Mouse (Mus musculus): ENCODE measurements around the gene Trim39. TPM values are rescaled to one million over a fixed set of nuclear protein-coding genes. Genes with fewer than 3 reads are reported as not detected.
"Not testable (repeated sequence)": the region's sequence is repeated elsewhere in the genome, so short reads cannot be mapped to it uniquely, and the experiment has no call there.

Gene Trim39
- polyA plus RNA-seq, 1 experiment from 2014 or later = 24.5 TPM

DNA sequence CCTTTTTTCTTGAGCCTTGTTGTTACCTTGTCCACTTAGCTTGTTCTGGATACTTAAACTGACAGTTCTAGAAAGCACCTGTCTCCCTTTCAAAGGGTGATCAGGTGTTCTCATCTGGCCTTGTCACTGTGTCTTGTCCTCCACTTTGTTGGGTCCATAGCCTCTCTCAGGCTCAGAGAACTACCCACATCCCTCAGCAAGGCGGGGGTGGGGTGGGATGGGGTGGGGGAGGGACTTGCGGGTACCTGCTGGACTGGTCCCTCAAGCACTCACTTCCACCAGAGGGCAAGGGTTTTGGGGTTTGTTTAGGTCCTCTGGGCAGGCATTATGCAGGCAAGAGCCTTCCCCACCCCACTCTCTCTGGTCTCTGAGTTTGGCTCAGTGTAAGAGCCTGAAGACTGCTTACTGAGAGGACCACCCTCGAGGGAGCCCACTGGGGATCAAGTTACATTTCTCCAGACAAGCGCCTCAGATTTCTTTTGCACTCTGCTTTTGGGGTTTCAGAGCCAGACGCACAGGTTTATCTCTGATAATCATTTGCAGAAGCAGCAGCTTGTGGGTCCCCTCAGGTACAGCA is 31.3 kb downstream of the Trim39 start:
- 15% methylated on average over 5 of the region's 5 CpGs for WGBS
- ATAC-seq = no peak

DNA sequence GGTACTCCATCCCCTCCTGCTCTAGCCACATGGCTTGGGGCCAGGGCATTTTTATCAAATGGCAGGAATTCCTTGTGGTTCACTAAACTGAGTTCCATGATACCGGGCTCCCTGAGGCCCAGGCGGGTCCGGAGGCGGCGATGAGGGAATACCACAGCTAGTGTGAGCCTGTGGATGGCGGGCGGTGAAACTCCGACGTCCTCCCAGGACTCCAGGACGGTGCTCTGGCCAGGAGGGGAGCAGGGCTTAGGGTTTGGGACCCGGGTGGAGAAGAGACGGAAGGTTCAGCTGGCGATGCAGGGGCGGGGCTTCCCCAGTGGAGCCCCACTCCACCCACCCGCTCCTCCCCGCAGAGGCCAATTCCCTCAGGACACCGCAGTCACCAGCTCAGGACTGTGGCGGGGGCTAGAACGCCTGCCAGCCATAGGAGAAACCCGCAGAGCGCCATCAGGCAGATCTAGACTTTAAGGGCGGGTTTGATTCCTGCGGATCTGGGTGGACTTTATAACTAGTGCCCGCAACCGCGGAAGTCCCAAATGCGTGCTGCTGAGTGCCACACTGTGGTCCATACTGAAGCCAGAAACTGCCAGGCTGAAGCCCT is 34.6 kb downstream of the Trim39 start:
- peak overlapping the region; percentile 57 for H3K9ac ChIP-seq
- H3K9me3 ChIP-seq (replicated peaks) = no peaks in the 10 kb centered on the region
- ATAC-seq = no peak
- H3K4me3 ChIP-seq = peak overlapping the region; percentile 37
- peaks cover 47% of the 10 kb centered on the region for H3K27me3 ChIP-seq
- no peak overlapping the region for H3K27ac ChIP-seq
- no peaks in the 10 kb centered on the region for H3K36me3 ChIP-seq (ENCODE audit: poor library complexity, severe bottlenecking)
- H3K4me2 ChIP-seq = peak overlapping the region; percentile 69
- WGBS = 3% methylated on average over 27 of the region's 27 CpGs
- peaks cover 7% of the 10 kb centered on the region for H3K4me1 ChIP-seq

More for the DNA sequence above, 31.3 kb downstream of the Trim39 start:
- Histone ChIP-seq H3K9me3 (replicated peaks) (no peaks in the 10 kb centered on the region), H3K4me2 (no peak overlapping the region), H3K4me1 (peaks cover 7% of the 10 kb centered on the region), H3K9ac (no peak overlapping the region), H3K36me3 (ENCODE audit: poor library complexity, severe bottlenecking) (no peaks in the 10 kb centered on the region), H3K27ac (no peak overlapping the region), H3K4me3 (no peak overlapping the region), H3K27me3 (peaks cover 27% of the 10 kb centered on the region)

DNA sequence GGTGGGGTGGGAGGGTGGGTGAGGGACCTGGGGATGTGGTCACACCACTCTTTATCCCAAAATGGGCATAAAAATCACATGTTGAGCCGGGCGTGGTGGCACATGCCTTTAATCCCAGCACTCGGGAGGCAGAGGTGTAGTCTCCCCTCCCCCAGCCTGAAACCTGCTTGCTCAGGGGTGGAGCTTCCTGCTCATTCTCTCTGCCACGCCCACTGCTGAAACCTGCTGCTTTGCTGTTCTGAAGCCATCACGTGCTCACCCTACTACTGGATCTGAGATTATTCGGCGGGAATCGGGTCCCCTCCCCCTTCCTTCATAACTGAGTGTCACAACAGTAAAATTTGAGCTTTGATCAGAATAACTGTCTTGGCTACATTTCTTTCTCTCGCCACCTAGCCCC is 36.7 kb downstream of the Trim39 start:
- H3K4me3 ChIP-seq; ATAC-seq; H3K9ac ChIP-seq; H3K27ac ChIP-seq; H3K9me3 ChIP-seq (replicated peaks); H3K36me3 ChIP-seq (ENCODE audit: poor library complexity, severe bottlenecking); H3K4me2 ChIP-seq; H3K4me1 ChIP-seq: not testable (repeated sequence)
- peaks cover 47% of the 10 kb centered on the region for H3K27me3 ChIP-seq
- 32% methylated on average over 9 of the region's 9 CpGs for WGBS

DNA sequence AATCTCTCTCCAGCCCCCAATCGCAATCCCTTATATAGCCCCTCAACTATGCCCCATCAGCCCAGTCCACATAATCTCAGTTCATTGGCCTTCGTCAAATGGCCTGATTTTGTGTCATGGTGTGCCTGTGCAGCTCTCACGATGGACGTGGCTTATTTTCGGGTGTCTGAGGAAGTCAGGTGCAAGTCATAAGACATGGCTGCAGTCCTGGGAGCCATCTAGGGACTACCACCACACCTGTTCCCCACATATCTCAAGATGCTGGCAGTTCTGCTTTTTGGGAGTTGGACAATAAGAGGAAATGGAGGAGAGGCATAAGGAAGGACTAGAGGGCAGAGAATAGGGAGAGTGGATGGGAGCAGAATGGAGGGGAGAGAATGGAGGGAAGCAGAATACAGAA is 38.5 kb downstream of the Trim39 start:
- Histone ChIP-seq H3K9ac (no peak overlapping the region), H3K4me2 (no peak overlapping the region), H3K27ac (no peak overlapping the region), H3K27me3 (peaks cover 43% of the 10 kb centered on the region), H3K36me3 (ENCODE audit: poor library complexity, severe bottlenecking) (no peaks in the 10 kb centered on the region), H3K4me1 (peaks cover 7% of the 10 kb centered on the region), H3K4me3 (no peak overlapping the region), H3K9me3 (replicated peaks) (no peaks in the 10 kb centered on the region)
- no peak for ATAC-seq
- WGBS = 80% methylated on average over 5 of the region's 5 CpGs

DNA sequence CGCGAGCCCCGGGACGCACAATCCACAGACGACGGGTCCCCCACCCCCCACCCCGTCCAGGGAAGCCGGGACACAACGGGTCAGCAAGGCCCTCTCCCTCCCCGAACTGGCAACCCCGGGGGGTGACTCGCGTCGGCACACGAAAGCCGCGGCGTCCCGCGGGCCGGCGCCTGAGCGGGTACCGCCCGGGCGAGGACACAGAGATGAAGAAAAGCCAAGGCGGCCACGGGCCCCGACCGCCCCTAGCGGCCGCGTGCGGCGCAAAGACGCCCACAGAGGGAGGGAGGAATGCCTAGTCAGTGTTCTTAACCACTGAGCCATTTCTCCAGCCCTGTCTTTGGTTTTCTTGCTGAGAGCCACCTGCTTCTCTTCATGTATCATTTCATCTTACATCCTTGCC is 40.7 kb downstream of the Trim39 start:
- Histone ChIP-seq H3K36me3 (ENCODE audit: poor library complexity, severe bottlenecking) (no peaks in the 10 kb centered on the region), H3K4me1 (no peaks in the 10 kb centered on the region), H3K4me2 (no peak overlapping the region), H3K27me3 (peaks cover 23% of the 10 kb centered on the region), H3K27ac (no peak overlapping the region), H3K9ac (no peak overlapping the region), H3K4me3 (no peak overlapping the region), H3K9me3 (replicated peaks) (no peaks in the 10 kb centered on the region)
- WGBS = 8% methylated on average over 36 of the region's 36 CpGs
- ATAC-seq = no peak

DNA sequence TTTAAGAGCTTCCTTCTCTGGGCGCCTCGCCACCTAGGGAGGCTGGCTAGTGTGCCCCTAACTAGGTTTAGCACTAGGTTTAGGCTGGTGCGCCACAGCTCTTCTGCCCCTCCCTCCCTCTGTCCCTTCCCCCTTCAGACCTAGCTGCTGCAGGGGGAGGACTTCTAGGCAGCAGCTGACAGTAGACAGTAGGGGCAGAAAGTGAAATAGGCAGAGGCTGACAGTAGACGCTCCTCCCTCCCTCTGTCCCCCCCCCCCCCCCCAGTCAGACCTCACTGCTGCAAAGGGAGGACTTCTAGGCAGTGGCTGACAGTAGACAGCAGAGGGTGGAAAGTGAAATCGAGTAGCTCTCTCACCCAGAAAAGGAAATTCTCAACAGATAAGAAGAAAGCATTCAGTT is 43.0 kb downstream of the Trim39 start:
- 14% methylated on average over 4 of the region's 5 CpGs for WGBS
- Histone ChIP-seq H3K4me3 (no peak overlapping the region), H3K36me3 (ENCODE audit: poor library complexity, severe bottlenecking) (no peaks in the 10 kb centered on the region), H3K27me3 (peaks cover 26% of the 10 kb centered on the region), H3K4me1 (no peaks in the 10 kb centered on the region), H3K9ac (no peak overlapping the region), H3K4me2 (no peak overlapping the region), H3K9me3 (replicated peaks) (no peaks in the 10 kb centered on the region), H3K27ac (no peak overlapping the region)
- ATAC-seq = no peak

DNA sequence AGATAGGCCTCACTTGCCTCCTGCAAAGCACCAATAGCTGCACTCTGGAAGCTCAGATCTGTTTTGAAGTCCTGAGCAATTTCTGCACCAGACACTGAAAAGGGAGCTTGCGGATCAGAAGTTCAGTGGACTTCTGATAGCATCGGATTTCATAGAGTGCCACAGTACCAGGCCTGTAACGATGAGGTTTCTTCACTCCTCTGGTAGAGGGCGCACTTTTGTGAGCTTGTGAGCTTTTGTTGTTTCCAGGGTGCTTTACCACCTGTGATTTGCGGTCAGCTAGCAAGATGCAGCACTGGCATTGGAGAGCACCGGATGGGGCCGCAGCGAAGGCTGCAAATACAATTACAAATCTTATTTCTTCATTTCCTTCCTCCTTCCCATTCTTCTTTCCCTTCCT is 45.1 kb downstream of the Trim39 start:
- no peaks in the 10 kb centered on the region for H3K4me1 ChIP-seq
- peaks cover 25% of the 10 kb centered on the region for H3K27me3 ChIP-seq
- no peaks in the 10 kb centered on the region for H3K9me3 ChIP-seq (replicated peaks)
- H3K4me3 ChIP-seq = no peak overlapping the region
- 19% methylated on average over 8 of the region's 8 CpGs for WGBS
- H3K27ac ChIP-seq = no peak overlapping the region
- H3K4me2 ChIP-seq = no peak overlapping the region
- no peak overlapping the region for H3K9ac ChIP-seq
- no peak for ATAC-seq
- H3K36me3 ChIP-seq (ENCODE audit: poor library complexity, severe bottlenecking) = no peaks in the 10 kb centered on the region

DNA sequence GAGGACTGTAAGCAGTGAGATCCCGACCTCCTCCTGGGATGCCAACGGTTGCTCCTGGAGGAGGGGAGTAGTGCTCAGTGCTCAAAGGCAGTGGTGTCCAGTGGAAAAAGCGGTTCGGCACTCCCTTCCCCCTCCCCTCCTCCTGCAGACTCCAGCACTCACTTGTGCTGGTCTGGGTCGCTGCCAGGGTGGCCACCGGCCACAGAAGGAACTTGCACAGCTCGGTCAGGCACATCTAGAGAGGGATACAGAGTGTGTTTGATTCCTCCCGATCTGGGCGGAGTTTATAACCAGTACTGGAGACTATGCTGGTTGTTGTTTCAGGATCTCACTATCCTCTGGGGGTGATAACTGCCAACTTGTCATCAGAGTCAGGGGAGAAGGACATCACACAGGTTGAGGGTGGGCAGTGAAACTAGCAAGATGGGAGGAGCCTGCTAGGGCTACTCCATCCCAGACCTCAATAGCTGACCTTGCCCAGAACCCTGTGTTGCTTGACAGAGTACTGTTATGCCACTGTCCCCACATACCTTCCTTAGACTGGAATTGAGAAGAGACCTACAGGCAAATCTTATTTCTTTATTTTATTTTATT is 46.7 kb downstream of the Trim39 start:
- 9% methylated on average over 9 of the region's 9 CpGs for WGBS
- no peak for ATAC-seq
- Histone ChIP-seq H3K36me3 (ENCODE audit: poor library complexity, severe bottlenecking) (no peaks in the 10 kb centered on the region), H3K27me3 (peaks cover 32% of the 10 kb centered on the region), H3K9me3 (replicated peaks) (no peaks in the 10 kb centered on the region), H3K9ac (no peak overlapping the region), H3K4me1 (no peaks in the 10 kb centered on the region), H3K27ac (no peak overlapping the region), H3K4me2 (peak overlapping the region; percentile 4; the same call in 1 of the 2 replicates), H3K4me3 (no peak overlapping the region)

DNA sequence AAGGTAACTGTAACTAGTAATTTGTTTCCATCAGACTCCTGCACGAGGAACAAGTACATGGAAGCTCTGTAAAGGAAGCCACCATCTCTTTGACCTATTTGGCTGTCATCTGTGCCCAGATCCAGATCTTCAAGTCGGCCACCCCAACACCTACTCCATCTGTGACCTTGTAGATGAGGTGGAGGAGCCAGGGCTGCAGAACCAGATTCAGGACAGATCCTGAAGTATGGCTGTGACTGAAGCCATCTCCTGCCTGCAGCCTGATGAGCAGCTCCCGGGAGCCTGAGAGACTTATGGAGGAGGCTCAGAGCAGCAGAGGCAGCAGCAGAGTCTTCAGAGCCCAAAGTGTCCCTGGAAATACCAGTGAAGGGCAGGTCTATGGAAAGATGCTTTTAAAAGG is 47.6 kb downstream of the Trim39 start:
- Histone ChIP-seq H3K27me3 (peaks cover 33% of the 10 kb centered on the region), H3K9me3 (replicated peaks) (no peaks in the 10 kb centered on the region)

DNA sequence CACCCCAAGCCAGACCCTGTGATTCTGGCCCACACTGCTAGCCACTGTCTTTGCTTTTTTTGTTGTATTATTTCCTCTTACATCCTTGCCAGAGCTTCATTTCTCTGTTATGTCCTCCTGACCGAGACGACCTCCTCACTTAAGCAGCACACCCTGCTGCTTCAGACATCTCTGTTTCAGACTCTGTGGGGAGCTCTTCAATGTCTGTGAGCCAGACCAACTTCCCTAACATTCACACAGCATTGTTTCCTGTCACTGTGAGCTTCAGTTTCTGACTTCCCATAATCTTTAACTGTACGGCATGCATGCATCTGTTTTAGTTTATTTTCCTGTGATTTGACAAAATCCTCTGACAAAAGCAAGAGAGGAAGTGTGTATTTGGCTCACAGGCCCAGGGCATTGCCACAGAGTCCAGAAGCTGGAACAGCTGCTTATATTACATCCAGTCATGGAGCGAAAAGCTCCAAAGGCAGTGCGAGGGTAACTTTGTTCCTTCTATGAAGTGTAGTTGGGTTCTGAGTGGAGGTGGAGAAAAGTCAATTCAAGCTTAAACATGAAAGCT is 53.4 kb downstream of the Trim39 start:
- WGBS = 49% methylated on average over 5 of the region's 5 CpGs
- Histone ChIP-seq H3K36me3 (ENCODE audit: poor library complexity, severe bottlenecking) (no peaks in the 10 kb centered on the region), H3K9ac (no peak overlapping the region), H3K27ac (no peak overlapping the region), H3K27me3 (peaks cover 68% of the 10 kb centered on the region), H3K4me3 (no peak overlapping the region), H3K9me3 (replicated peaks) (no peaks in the 10 kb centered on the region), H3K4me1 (no peaks in the 10 kb centered on the region), H3K4me2 (no peak overlapping the region)
- no peak for ATAC-seq

More for the DNA sequence above, 47.6 kb downstream of the Trim39 start:
- Histone ChIP-seq H3K36me3 (ENCODE audit: poor library complexity, severe bottlenecking) (no peaks in the 10 kb centered on the region), H3K4me2 (no peak overlapping the region), H3K4me3 (no peak overlapping the region), H3K27ac (no peak overlapping the region), H3K9ac (no peak overlapping the region), H3K4me1 (no peaks in the 10 kb centered on the region)
- 48% methylated on average over 3 of the region's 3 CpGs for WGBS
- no peak for ATAC-seq

DNA sequence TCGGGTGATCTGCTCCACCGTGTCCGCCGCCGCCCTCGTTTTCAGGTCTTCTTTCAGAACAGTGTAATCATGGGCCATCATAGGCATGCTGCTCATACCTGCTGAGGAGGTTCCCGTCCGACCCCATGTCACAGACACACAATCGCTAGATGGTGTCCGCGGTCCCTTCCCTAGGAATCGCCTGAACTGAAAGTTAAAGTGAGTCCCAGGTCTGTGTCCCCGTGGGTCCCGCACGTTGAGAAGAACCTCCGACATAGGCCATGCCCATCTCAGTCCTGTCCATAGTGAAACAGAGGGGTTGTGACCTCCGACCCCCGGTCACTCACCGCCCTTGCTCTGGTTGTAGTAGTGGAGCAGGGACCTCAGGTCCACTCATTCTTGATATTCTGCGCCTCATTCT is 56.5 kb downstream of the Trim39 start:
- H3K4me1 ChIP-seq = no peaks in the 10 kb centered on the region
- H3K27me3 ChIP-seq = peaks cover 69% of the 10 kb centered on the region
- H3K9me3 ChIP-seq (replicated peaks) = no peaks in the 10 kb centered on the region
- H3K27ac ChIP-seq = no peak overlapping the region
- no peak overlapping the region for H3K9ac ChIP-seq
- H3K4me3 ChIP-seq = peak overlapping the region; percentile 3; the same call in 1 of the 2 replicates
- H3K4me2 ChIP-seq = 0 out of 2 replicates have a peak overlapping the region, but pooled peaks have one; percentile 7
- 3% methylated on average over 20 of the region's 20 CpGs for WGBS
- no peaks in the 10 kb centered on the region for H3K36me3 ChIP-seq (ENCODE audit: poor library complexity, severe bottlenecking)
- no peak for ATAC-seq
